28 mouse cellular contexts compared by ENCODE assay signal in genomic region chr1:140397756-140398155, GRCm38 (mm10).
"Had no signal": no experiment of that assay in that cellular context is flagged by ENCODE, and none has a peak within 500 bp of the region (broad histone marks: within the 10 kb centered on the region; RNA-seq: fewer than 3 reads in every experiment).

No protein-coding gene starts in this region.

- H3K27ac ChIP-seq: embryonic facial prominence, embryonic 10.5 days; embryonic facial prominence, embryonic 12.5 days; embryonic facial prominence, embryonic 13.5 days; embryonic facial prominence, embryonic 15.5 days; forebrain, embryonic 10.5 days; forebrain, embryonic 12.5 days; forebrain, embryonic 13.5 days; forebrain, embryonic 15.5 days; gastrocnemius, adult 2 months; heart, adult 2 months had no signal

- H3K27me3 ChIP-seq: embryonic facial prominence, embryonic 12.5 days; embryonic facial prominence, embryonic 13.5 days; embryonic facial prominence, embryonic 15.5 days; forebrain, embryonic 12.5 days; forebrain, embryonic 13.5 days; forebrain, embryonic 15.5 days had no signal

- DNase-seq: cerebellum, adult 2 months; cerebellum, adult 8-10 months; cerebellum, adult 9-10 months; cerebellum, adult 9-11 months; cerebellum, postnatal 10 days; cerebellum, postnatal 14 days; cerebellum, postnatal 25 days; cerebellum, postnatal 36 days; embryo, embryonic 11 days; forebrain, postnatal 0 days; gastrocnemius, adult 2 months; gastrocnemius, postnatal 10 days; gastrocnemius, postnatal 14 days; gastrocnemius, postnatal 25 days; gastrocnemius, postnatal 36 days; heart, adult 11 months; heart, adult 18-20 months; heart, adult 2 months had no signal

- H3K4me3 ChIP-seq: embryonic facial prominence, embryonic 10.5 days; embryonic facial prominence, embryonic 12.5 days; embryonic facial prominence, embryonic 13.5 days; embryonic facial prominence, embryonic 15.5 days; erythroblast, embryonic 14.5 days; forebrain, embryonic 10.5 days; forebrain, embryonic 12.5 days; forebrain, embryonic 13.5 days; forebrain, embryonic 15.5 days; gastrocnemius, adult 2 months; heart, adult 2 months had no signal

- ATAC-seq: forebrain, embryonic 13.5 days; forebrain, embryonic 15.5 days; forebrain, embryonic 16.5 days; forebrain, postnatal 0 days had no signal

- H3K9ac ChIP-seq: embryonic facial prominence, embryonic 12.5 days; embryonic facial prominence, embryonic 13.5 days; embryonic facial prominence, embryonic 15.5 days; forebrain, embryonic 12.5 days; forebrain, embryonic 13.5 days; forebrain, embryonic 15.5 days; forebrain, postnatal 0 days had no signal

- H3K9me3 ChIP-seq: embryonic facial prominence, embryonic 10.5 days; embryonic facial prominence, embryonic 12.5 days; embryonic facial prominence, embryonic 13.5 days; embryonic facial prominence, embryonic 15.5 days; forebrain, embryonic 10.5 days; forebrain, embryonic 12.5 days; forebrain, embryonic 13.5 days; forebrain, embryonic 15.5 days had no signal

- H3K4me1 ChIP-seq: embryonic facial prominence, embryonic 10.5 days; embryonic facial prominence, embryonic 12.5 days; embryonic facial prominence, embryonic 13.5 days; embryonic facial prominence, embryonic 15.5 days; forebrain, embryonic 10.5 days; forebrain, embryonic 12.5 days; forebrain, embryonic 13.5 days; forebrain, embryonic 15.5 days had no signal

- H3K36me3 ChIP-seq: embryonic facial prominence, embryonic 10.5 days; embryonic facial prominence, embryonic 12.5 days; embryonic facial prominence, embryonic 13.5 days; embryonic facial prominence, embryonic 15.5 days; forebrain, embryonic 10.5 days; forebrain, embryonic 12.5 days; forebrain, embryonic 15.5 days had no signal

- H3K4me2 ChIP-seq: embryonic facial prominence, embryonic 12.5 days; embryonic facial prominence, embryonic 13.5 days; embryonic facial prominence, embryonic 15.5 days; forebrain, embryonic 12.5 days; forebrain, embryonic 13.5 days; forebrain, embryonic 15.5 days had no signal
